Mouse (Mus musculus) MEL (cell line): ENCODE data around the gene Rdh1.

Source experiments
- CHD1 ChIP-seq: IDR thresholded peaks from 2 replicates; pipeline ENCODE4 v1.6.1; 2012; ENCODE audit warnings: low read depth, mild to moderate bottlenecking, inconsistent platforms, low read length, improper control_type of control experiment
- CTCF ChIP-seq, 3 experiments: IDR thresholded peaks in 2 of 3; conservative IDR thresholded peaks in 1 of 3; 2 replicates each; pipeline ENCODE4 v1.5.1; 2011 to 2012; ENCODE audit warnings: low read length in 3 of 3, low read depth in 2 of 3, mild to moderate bottlenecking in 2 of 3, improper control_type of control experiment in 1 of 3, inconsistent platforms in 1 of 3, mixed read lengths in 1 of 3, moderate library complexity in 1 of 3; ENCODE audit not compliant: control insufficient read depth in 1 of 3, insufficient read depth in 1 of 3, poor library complexity in 1 of 3, severe bottlenecking in 1 of 3
- GABPA ChIP-seq: IDR thresholded peaks from 2 replicates; pipeline ENCODE4 v1.6.1; 2012; ENCODE audit warnings: low read depth, mild to moderate bottlenecking, inconsistent platforms, low read length, improper control_type of control experiment, moderate library complexity
- HCFC1 ChIP-seq: IDR thresholded peaks from 2 replicates; pipeline ENCODE4 v1.6.1; 2012; ENCODE audit warnings: low read depth, mild to moderate bottlenecking, inconsistent platforms, low read length, improper control_type of control experiment, moderate library complexity
- NELFE ChIP-seq: IDR thresholded peaks from 2 replicates; pipeline ENCODE4 v1.6.1; 2011; ENCODE audit warnings: low read depth, low read length, improper control_type of control experiment
- SIN3A ChIP-seq: IDR thresholded peaks from 2 replicates; pipeline ENCODE4 v1.6.1; 2012; ENCODE audit warnings: low read length, improper control_type of control experiment, inconsistent platforms
- TCF12 ChIP-seq: IDR thresholded peaks from 2 replicates; pipeline ENCODE4 v1.6.1; 2014; ENCODE audit warnings: low read depth, mild to moderate bottlenecking, inconsistent platforms, low read length, improper control_type of control experiment, moderate library complexity
- ZMIZ1 ChIP-seq: IDR thresholded peaks from 2 replicates; pipeline ENCODE4 v1.6.1; 2012; ENCODE audit warnings: low read depth, mild to moderate bottlenecking, inconsistent platforms, low read length, improper control_type of control experiment, moderate library complexity
- ZNF384 ChIP-seq: IDR thresholded peaks from 2 replicates; pipeline ENCODE4 v1.6.1; 2012; ENCODE audit warnings: low read depth, mild to moderate bottlenecking, inconsistent platforms, low read length, improper control_type of control experiment

- TF ChIP-seq HCFC1 (no peak), ZMIZ1 (no peak), ZNF384 (no peak), CTCF (IDR thresholded peaks at IDR 0.05 in 2 of 3, conservative IDR thresholded peaks at IDR 0.05 in 1 of 3; ENCODE audit: control insufficient read depth in 1 of 3, insufficient read depth in 1 of 3, low read depth in 2 of 3, low read length in 3 of 3, poor library complexity in 1 of 3, severe bottlenecking in 1 of 3) (peak; percentile 29 to 81 (median 32)), CHD1 (no peak), NELFE (no peak), GABPA (no peak), SIN3A (peak; percentile 57), TCF12 (no peak)
Observed at GRCm38 (mm10) chr10:127734434-127734833, 25.1 kb upstream of the Rdh1 start.
